Comparison of ENCODE assay signal across 27 mouse cellular contexts in the genomic region with DNA sequence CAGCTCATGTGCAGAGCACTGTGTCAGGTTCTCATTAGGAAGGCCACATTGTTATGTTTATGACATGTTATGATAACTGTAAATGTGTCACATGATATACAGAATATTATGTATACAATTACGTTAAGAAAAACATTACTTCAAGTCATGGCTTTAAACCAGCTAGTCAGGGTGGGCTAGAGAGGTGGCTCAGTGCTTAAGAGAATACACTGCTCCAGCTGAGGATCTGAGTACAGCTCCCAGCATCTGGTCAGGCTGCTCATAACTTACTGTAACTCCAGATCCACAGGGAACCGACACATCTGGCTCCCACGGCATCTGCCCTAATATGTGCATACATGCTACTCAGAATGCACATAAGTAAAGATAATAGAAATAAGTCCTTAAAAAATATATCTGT.
A peak's percentile ranks its signal among the peaks of the same experiment; 100 is the strongest.
DNase-seq lines count a peak whose midpoint lies in the region; ATAC-seq and TF ChIP-seq lines count a peak whose summit lies in the region.
"Had no signal": no experiment of that assay in that cellular context is flagged by ENCODE, and none has a peak within 500 bp of the region (broad histone marks: within the 10 kb centered on the region; RNA-seq: fewer than 3 reads in every experiment).

No protein-coding gene starts in this region.

- H3K9me3 ChIP-seq in lung, embryonic 14.5 days (ENCODE audit: low read depth, low read length) = no peaks in the 10 kb centered on the region
- H3K9me3 ChIP-seq: forebrain, embryonic 10.5 days; forebrain, embryonic 15.5 days; G1E; heart, embryonic 13.5 days; limb, embryonic 13.5 days; liver, embryonic 13.5 days; midbrain, embryonic 10.5 days; midbrain, embryonic 15.5 days had no signal

- H3K9ac ChIP-seq in lung, embryonic 14.5 days = no peak overlapping the region
- H3K9ac ChIP-seq: forebrain, embryonic 15.5 days; heart, embryonic 13.5 days; limb, embryonic 13.5 days; liver, embryonic 13.5 days; midbrain, embryonic 15.5 days had no signal

- H3K4me2 ChIP-seq in lung, embryonic 14.5 days = no peak overlapping the region
- H3K4me2 ChIP-seq: forebrain, embryonic 15.5 days; heart, embryonic 13.5 days; limb, embryonic 13.5 days; liver, embryonic 13.5 days; midbrain, embryonic 15.5 days had no signal

- ATAC-seq in lung, embryonic 14.5 days (ENCODE audit: insufficient read depth) = peak; percentile 61; the same call in 1 of the 2 replicates

- peaks cover 6% of the 10 kb centered on the region; the same call in 1 of the 2 replicates for H3K4me1 ChIP-seq in lung, embryonic 14.5 days (ENCODE audit: insufficient read depth)
- H3K4me1 ChIP-seq: forebrain, embryonic 15.5 days; heart, embryonic 13.5 days; liver, embryonic 13.5 days; midbrain, embryonic 15.5 days had no signal

- TF ChIP-seq CTCF in lung, embryonic 14.5 days (IDR thresholded peaks at IDR 0.05; ENCODE audit: low read depth) = no peak

- peak overlapping the region; percentile 30; the same call in 1 of the 2 replicates for H3K27ac ChIP-seq in lung, embryonic 14.5 days (ENCODE audit: low read depth)
- H3K27ac ChIP-seq: forebrain, embryonic 10.5 days; forebrain, embryonic 15.5 days; gastrocnemius, adult 2 months; heart, adult 2 months; heart, embryonic 13.5 days; limb, embryonic 13.5 days; liver, embryonic 13.5 days; macrophage; midbrain, embryonic 10.5 days; midbrain, embryonic 15.5 days had no signal

- 40% methylated on average over 3 of the region's 3 CpGs for WGBS in lung, embryonic 14.5 days

- peak; percentile 25 for DNase-seq in embryo, embryonic 10 days (ENCODE audit: low spot score)
- DNase-seq in embryo, embryonic 9.5 days (ENCODE audit: extremely low spot score) = no peak
- DNase-seq in lung, embryonic 14.5 days = peak; percentile 31
- no peak for DNase-seq in lung, postnatal 36 days
- DNase-seq in forelimb bud, embryonic 11.5 days (ENCODE audit: low read depth, low spot score) = peak; percentile 34
- peak; percentile 43 for DNase-seq in mesoderm, embryonic 11.5 days (ENCODE audit: low read depth, low spot score)
- no peak for DNase-seq in cerebellum, postnatal 14 days
- DNase-seq: adrenal gland, adult 8-10 months; cerebellum, adult 11 months; cerebellum, adult 9-10 months; gastrocnemius, adult 2 months; heart, adult 2 months; heart, postnatal 10 days; kidney, adult 18-20 months; liver, embryonic 13.5 days; lung, adult 2 months; right cerebral cortex, adult 18-20 months; spleen, adult 18-20 months; thymus, postnatal 14 days had no signal

- no peak overlapping the region for H3K4me3 ChIP-seq in lung, embryonic 14.5 days (ENCODE audit: low read depth, low read length)
- H3K4me3 ChIP-seq: forebrain, embryonic 10.5 days; forebrain, embryonic 15.5 days; gastrocnemius, adult 2 months; heart, adult 2 months; heart, embryonic 13.5 days; limb, embryonic 13.5 days; liver, embryonic 13.5 days; midbrain, embryonic 10.5 days; midbrain, embryonic 15.5 days had no signal

- peaks cover 3% of the 10 kb centered on the region; the same call in 1 of the 2 replicates for H3K36me3 ChIP-seq in lung, embryonic 14.5 days (ENCODE audit: insufficient read depth)
- H3K36me3 ChIP-seq: forebrain, embryonic 10.5 days; forebrain, embryonic 15.5 days; G1E; limb, embryonic 13.5 days; liver, embryonic 13.5 days; midbrain, embryonic 10.5 days; midbrain, embryonic 15.5 days had no signal

- H3K27me3 ChIP-seq in lung, embryonic 14.5 days (ENCODE audit: insufficient read depth, low read length) = no peaks in the 10 kb centered on the region
- H3K27me3 ChIP-seq: forebrain, embryonic 15.5 days; heart, embryonic 13.5 days; liver, embryonic 13.5 days; midbrain, embryonic 15.5 days had no signal

Comparison
In these comparisons a context has a peak if more than half of its experiments do, and no peak if none do; other contexts are left out.
1. DNase-seq: peak in embryo, embryonic 10 days (single experiment), lung, embryonic 14.5 days (single experiment), forelimb bud, embryonic 11.5 days (single experiment) and mesoderm, embryonic 11.5 days (single experiment); none in embryo, embryonic 9.5 days (single experiment), lung, postnatal 36 days (single experiment) and cerebellum, postnatal 14 days (0 of 2).